In genomic region chr19:16028746-16029252, GRCm38 (mm10) we compare ENCODE assay signal across 8 mouse cellular contexts. TPM values are rescaled to one million over a fixed set of nuclear protein-coding genes. Genes with fewer than 3 reads are reported as not detected.
DNase-seq lines count a peak whose midpoint lies in the region; ATAC-seq lines count a peak whose summit lies in the region.

No protein-coding gene starts in this region.

- no peaks in the 10 kb centered on the region for H3K27me3 ChIP-seq in midbrain, embryonic 10.5 days (ENCODE audit: low read depth, poor library complexity, severe bottlenecking)
- H3K27me3 ChIP-seq in midbrain, embryonic 14.5 days (ENCODE audit: control insufficient read depth, insufficient read depth, low read length) = no peaks in the 10 kb centered on the region
- no peaks in the 10 kb centered on the region for H3K27me3 ChIP-seq in embryonic facial prominence, embryonic 14.5 days (replicated peaks; ENCODE audit: control insufficient read depth, insufficient read depth, low read length)
- H3K27me3 ChIP-seq in intestine, embryonic 14.5 days (replicated peaks; ENCODE audit: control insufficient read depth, insufficient read depth, low read length) = no peaks in the 10 kb centered on the region
- no peaks in the 10 kb centered on the region for H3K27me3 ChIP-seq in midbrain, embryonic 13.5 days

- peak overlapping the region; percentile 35 for H3K4me3 ChIP-seq in midbrain, embryonic 10.5 days
- H3K4me3 ChIP-seq in midbrain, embryonic 14.5 days (replicated peaks; ENCODE audit: low read depth, low read length) = no peak overlapping the region
- peak overlapping the region; percentile 20; the same call in 1 of the 2 replicates for H3K4me3 ChIP-seq in embryonic facial prominence, embryonic 14.5 days (ENCODE audit: low read depth, low read length)
- peak overlapping the region; percentile 27 for H3K4me3 ChIP-seq in intestine, embryonic 14.5 days (ENCODE audit: low read depth, low read length)
- no peak overlapping the region for H3K4me3 ChIP-seq in midbrain, embryonic 13.5 days (replicated peaks)

- no peak for ATAC-seq in midbrain, embryonic 14.5 days (ENCODE audit: low FRiP score, low TSS enrichment)
- no peak; the same call in 1 of the 2 replicates for ATAC-seq in embryonic facial prominence, embryonic 14.5 days (ENCODE audit: low read depth)
- 0 out of 2 replicates have a peak, but pooled peaks have one; percentile 12 for ATAC-seq in intestine, embryonic 14.5 days (replicated peaks; ENCODE audit: low FRiP score, low TSS enrichment, low read depth)
- no peak for ATAC-seq in midbrain, embryonic 13.5 days

- no peaks in the 10 kb centered on the region for H3K36me3 ChIP-seq in midbrain, embryonic 10.5 days
- H3K36me3 ChIP-seq in midbrain, embryonic 14.5 days (ENCODE audit: control insufficient read depth, insufficient read depth, low read length) = no peaks in the 10 kb centered on the region
- no peaks in the 10 kb centered on the region for H3K36me3 ChIP-seq in embryonic facial prominence, embryonic 14.5 days (ENCODE audit: control insufficient read depth, insufficient read depth, low read length)
- H3K36me3 ChIP-seq in intestine, embryonic 14.5 days (ENCODE audit: control insufficient read depth, insufficient read depth, low read length) = no peaks in the 10 kb centered on the region
- H3K36me3 ChIP-seq in midbrain, embryonic 13.5 days = no peaks in the 10 kb centered on the region

- no peak overlapping the region; the same call in 1 of the 2 replicates for H3K4me2 ChIP-seq in midbrain, embryonic 14.5 days (ENCODE audit: low read length)
- H3K4me2 ChIP-seq in embryonic facial prominence, embryonic 14.5 days (ENCODE audit: low read depth, low read length) = peak overlapping the region; percentile 48
- H3K4me2 ChIP-seq in intestine, embryonic 14.5 days (ENCODE audit: low read length) = peak overlapping the region; percentile 47
- H3K4me2 ChIP-seq in midbrain, embryonic 13.5 days (replicated peaks) = 0 out of 2 replicates have a peak overlapping the region, but pooled peaks have one; percentile 3

- no peak overlapping the region for H3K27ac ChIP-seq in midbrain, embryonic 10.5 days (replicated peaks)
- no peak overlapping the region for H3K27ac ChIP-seq in midbrain, embryonic 14.5 days (replicated peaks; ENCODE audit: low read depth, low read length)
- no peak overlapping the region for H3K27ac ChIP-seq in embryonic facial prominence, embryonic 14.5 days (replicated peaks; ENCODE audit: low read depth, low read length)
- H3K27ac ChIP-seq in intestine, embryonic 14.5 days (ENCODE audit: low read depth) = no peak overlapping the region
- no peak overlapping the region for H3K27ac ChIP-seq in midbrain, embryonic 13.5 days

- no peak overlapping the region for H3K9ac ChIP-seq in midbrain, embryonic 14.5 days (replicated peaks; ENCODE audit: low read length)
- no peak overlapping the region for H3K9ac ChIP-seq in embryonic facial prominence, embryonic 14.5 days (ENCODE audit: low read depth, low read length)
- no peak overlapping the region for H3K9ac ChIP-seq in intestine, embryonic 14.5 days (ENCODE audit: low read length)
- H3K9ac ChIP-seq in midbrain, embryonic 13.5 days (replicated peaks) = no peak overlapping the region

- peaks cover 3% of the 10 kb centered on the region; the same call in 1 of the 2 replicates for H3K4me1 ChIP-seq in midbrain, embryonic 10.5 days
- H3K4me1 ChIP-seq in midbrain, embryonic 14.5 days (ENCODE audit: control insufficient read depth, insufficient read depth, low read length) = no peaks in the 10 kb centered on the region
- H3K4me1 ChIP-seq in embryonic facial prominence, embryonic 14.5 days (ENCODE audit: control insufficient read depth, insufficient read depth, low read length) = no peaks in the 10 kb centered on the region
- H3K4me1 ChIP-seq in intestine, embryonic 14.5 days (replicated peaks; ENCODE audit: control insufficient read depth, insufficient read depth, low read length) = 0 out of 2 replicates have a peak, but pooled peaks cover 4% of the 10 kb centered on the region
- H3K4me1 ChIP-seq in midbrain, embryonic 13.5 days (replicated peaks) = no peaks in the 10 kb centered on the region

- WGBS in midbrain, embryonic 10.5 days = 69% methylated on average over 5 of the region's 5 CpGs
- WGBS in midbrain, embryonic 14.5 days = 63% methylated on average over 5 of the region's 5 CpGs
- 54% methylated on average over 5 of the region's 5 CpGs for WGBS in embryonic facial prominence, embryonic 14.5 days
- 52% methylated on average over 5 of the region's 5 CpGs for WGBS in intestine, embryonic 14.5 days
- 63% methylated on average over 5 of the region's 5 CpGs for WGBS in midbrain, embryonic 13.5 days

- DNase-seq in midbrain, embryonic 10.5 days (ENCODE audit: low spot score) = no peak
- no peak for DNase-seq in midbrain, embryonic 14.5 days
- no peak for DNase-seq in embryonic facial prominence, embryonic 14.5 days (ENCODE audit: low spot score)
- no peak for DNase-seq in intestine, embryonic 14.5 days (ENCODE audit: low spot score)
- DNase-seq in adrenal gland, adult 2 months = no peak
- no peak for DNase-seq in ovary, adult 18-20 months (ENCODE audit: low spot score)
- no peak for DNase-seq in left cerebral cortex, postnatal 36 days (ENCODE audit: low spot score in 2 of 2)

- H3K9me3 ChIP-seq in midbrain, embryonic 10.5 days (replicated peaks) = no peaks in the 10 kb centered on the region
- no peaks in the 10 kb centered on the region for H3K9me3 ChIP-seq in midbrain, embryonic 14.5 days (ENCODE audit: control insufficient read depth, low read length)
- H3K9me3 ChIP-seq in embryonic facial prominence, embryonic 14.5 days (ENCODE audit: control insufficient read depth, low read length) = no peaks in the 10 kb centered on the region
- no peaks in the 10 kb centered on the region for H3K9me3 ChIP-seq in intestine, embryonic 14.5 days (ENCODE audit: control insufficient read depth, low read length)
- H3K9me3 ChIP-seq in midbrain, embryonic 13.5 days = no peaks in the 10 kb centered on the region

- intact Hi-C loops in left cerebral cortex, postnatal 36 days (cut with DNase I) = no loop called here

RNA-seq across cellular contexts. Expression of gene Cep78, which starts 44.0 kb away (rescaled TPM):
- polyA plus RNA-seq in midbrain, embryonic 10.5 days (2016; fragmentation: Nextera tagmentation; extraction: Ambion mirVana) = 53.9 and 59.4 TPM in 2 replicates
- polyA plus RNA-seq in midbrain, embryonic 14.5 days (2014; fragmentation: Nextera tagmentation; extraction: Ambion mirVana) = 27.6 and 38.0 TPM in 2 replicates
- 19.1 and 21.6 TPM in 2 replicates for polyA plus RNA-seq in embryonic facial prominence, embryonic 14.5 days (2014; fragmentation: Nextera tagmentation; extraction: Ambion mirVana)
- polyA plus RNA-seq in intestine, embryonic 14.5 days (2014; fragmentation: Nextera tagmentation; extraction: Ambion mirVana) = 23.4 and 24.2 TPM in 2 replicates
- 43.3 and 45.4 TPM in 2 replicates for polyA plus RNA-seq in midbrain, embryonic 13.5 days (2015; fragmentation: Nextera tagmentation; extraction: Ambion mirVana)
- total RNA-seq in adrenal gland, adult 2 months (2021) = 1 to 10 TPM; 6.9 to 8.8 TPM
- polyA plus RNA-seq in adrenal gland, adult 2 months (2012; rRNA removed) = 4.7 and 5.7 TPM in 2 replicates
- total RNA-seq in left cerebral cortex, postnatal 36 days (2021) = 10 to 100 TPM in 1 of 2 experiments, 1 to 10 TPM in 1; 8.4 to 10.4 TPM

Comparison
In these comparisons a context has a peak if more than half of its experiments do, and no peak if none do; other contexts are left out.
1. H3K4me3 ChIP-seq: peak in midbrain, embryonic 10.5 days (single experiment), embryonic facial prominence, embryonic 14.5 days (single experiment) and intestine, embryonic 14.5 days (single experiment); none in midbrain, embryonic 14.5 days (single experiment) and midbrain, embryonic 13.5 days (single experiment).